Mouse (Mus musculus) layer of hippocampus, adult 8-10 months (tissue): ENCODE data around the gene Zmiz1. TPM values are rescaled to one million over a fixed set of nuclear protein-coding genes. Genes with fewer than 3 reads are reported as not detected.

Experiments used
- DNase-seq, 2 experiments: peaks; one replicate each; pipeline ENCODE4 v3.0.0; 2022; ENCODE audit warnings: low spot score in 2 of 2
- total RNA-seq, 4 experiments: library from RNA; stranded (reverse); gene quantifications; 2 replicates each; pipeline ENCODE4 v1.2.4; 2022

Zmiz1 gene
- total RNA-seq, 4 experiments from 2014 or later = 77.0 to 102 (median 92.7) TPM

- no peak for DNase-seq
Measured at GRCm38 (mm10) chr14:25511564-25511963, 52.6 kb downstream of the Zmiz1 start.

DNA sequence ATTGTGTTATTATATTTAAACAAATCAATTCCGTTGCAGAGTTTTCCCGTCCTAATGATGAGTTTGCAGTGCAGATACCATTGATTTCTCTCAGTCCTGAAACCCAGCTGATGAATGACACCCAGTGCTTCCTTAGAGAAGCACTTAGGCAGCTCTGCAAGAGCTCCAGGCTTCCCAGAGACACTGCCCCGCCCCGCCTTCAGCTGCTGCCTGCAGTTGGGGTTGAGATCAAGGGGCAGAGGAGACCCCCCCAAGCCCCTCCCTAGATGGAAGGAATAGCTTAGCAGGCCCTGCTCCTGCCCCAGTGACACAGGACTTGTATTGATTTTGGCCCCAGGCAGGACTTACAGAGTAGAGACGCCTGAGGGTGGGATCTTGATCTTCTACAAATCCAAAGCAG lies 53.0 kb downstream of the Zmiz1 start:
- DNase-seq = no peak

DNA sequence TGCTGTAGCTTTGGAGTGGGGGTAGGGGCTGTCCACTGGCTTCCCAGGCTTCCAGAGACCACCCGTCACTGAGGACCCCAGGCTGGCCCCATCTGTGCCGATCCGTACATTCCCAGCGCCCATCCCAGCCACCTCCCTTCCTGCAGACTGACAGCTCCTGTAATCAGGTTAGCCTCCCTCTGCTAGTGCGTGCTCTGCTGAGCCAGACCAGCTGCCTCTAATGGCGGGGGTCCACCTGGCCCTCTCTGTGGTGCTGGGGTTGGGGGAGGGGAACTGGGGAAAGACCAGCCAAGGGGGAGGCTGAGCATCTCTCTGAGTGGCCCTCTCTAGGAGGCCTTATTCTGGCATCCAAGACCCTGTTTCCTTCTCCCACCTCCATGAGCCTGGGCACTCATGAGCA lies 53.8 kb downstream of the Zmiz1 start:
- no peak for DNase-seq

- DNase-seq = no peak
Measured at GRCm38 (mm10) chr14:25513496-25513895, 54.5 kb downstream of the Zmiz1 start.

GRCm38 (mm10) chr14:25514943-25515512 lies 56.0 kb downstream of the Zmiz1 start:
- no peak for DNase-seq

DNA sequence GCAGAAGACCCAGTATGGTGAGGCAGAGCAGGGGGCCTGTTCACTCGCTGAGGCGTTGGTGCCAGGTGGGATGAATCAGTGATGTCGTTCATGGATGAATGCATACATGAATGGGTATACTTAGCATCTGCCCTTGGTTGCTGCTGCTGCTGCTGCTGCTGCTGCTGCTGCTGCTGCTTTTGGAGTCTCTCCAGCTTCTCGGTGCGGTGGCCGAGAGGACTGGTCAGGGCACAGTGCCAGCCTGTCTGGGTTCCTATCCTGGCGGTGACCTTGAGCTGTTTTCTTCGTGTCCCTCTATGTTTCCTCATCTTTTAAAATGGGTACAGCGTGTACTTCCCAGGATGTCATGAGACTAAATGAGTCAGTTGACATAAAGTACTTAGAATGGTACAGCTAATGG lies 56.9 kb downstream of the Zmiz1 start:
- DNase-seq = no peak

DNA sequence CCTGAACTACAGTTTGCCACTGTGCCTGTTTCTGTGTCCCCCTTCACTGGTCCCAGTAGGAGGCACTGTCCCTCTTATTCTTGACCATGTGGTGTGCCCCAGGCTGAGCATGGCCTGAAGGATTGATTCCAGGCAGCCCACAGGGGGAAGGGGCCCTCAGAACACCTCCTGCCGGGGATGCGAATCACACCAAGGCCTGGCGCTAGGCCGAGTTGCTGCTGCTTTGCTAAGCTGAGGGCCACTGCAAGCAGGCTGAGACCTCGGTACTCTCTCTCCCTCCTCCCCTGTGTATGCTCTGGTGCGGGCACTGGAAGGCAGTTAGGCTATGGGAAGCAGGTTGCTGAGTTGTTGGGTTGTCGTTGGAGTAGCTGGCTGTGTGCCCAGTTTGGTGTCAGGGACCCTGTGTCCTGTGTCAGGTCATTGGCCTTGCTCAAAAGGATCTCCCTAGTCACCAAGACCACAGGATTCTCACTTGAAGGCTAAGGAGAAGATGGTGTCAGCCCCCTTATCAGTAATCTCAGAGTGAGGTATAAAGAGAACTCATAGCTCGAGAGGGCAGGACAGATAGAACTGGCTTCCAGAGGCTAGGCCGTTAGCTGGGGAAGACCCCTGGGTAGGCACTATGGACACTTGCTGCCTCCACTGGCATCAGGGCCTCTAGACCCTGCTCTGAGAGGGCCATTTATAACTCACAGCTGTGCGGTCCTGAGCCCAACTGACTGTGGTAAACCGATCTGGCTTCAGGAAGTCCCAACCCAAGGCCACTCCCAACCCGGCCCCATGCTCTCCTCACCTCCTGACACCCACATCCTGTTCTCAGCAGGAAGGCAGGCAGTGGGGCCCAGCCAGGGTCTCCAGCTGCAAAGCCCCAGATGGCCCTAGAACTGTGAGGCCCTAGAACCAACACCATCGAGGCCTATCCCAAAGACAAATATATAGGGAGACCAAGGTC lies 57.9 kb downstream of the Zmiz1 start:
- DNase-seq = no peak

DNA sequence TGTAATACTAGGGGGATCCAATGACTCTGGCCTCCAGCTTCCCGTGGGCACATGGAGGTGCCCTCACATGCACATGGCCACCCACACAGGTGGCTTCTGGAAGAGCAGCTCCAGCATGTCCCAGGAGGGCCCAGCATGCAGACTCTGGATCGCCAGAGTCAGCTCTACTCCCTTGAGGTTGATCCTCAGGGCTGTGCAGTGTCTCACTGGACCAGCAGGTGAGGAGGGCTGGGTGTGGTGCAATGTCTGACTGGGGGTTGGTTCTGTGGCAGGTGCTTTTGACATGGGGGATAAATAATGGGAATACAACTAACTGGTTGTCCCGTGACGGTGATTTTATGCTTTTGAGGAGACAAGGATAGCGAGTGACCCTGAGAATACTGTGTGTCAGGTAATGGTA lies 59.7 kb downstream of the Zmiz1 start:
- no peak for DNase-seq

DNA sequence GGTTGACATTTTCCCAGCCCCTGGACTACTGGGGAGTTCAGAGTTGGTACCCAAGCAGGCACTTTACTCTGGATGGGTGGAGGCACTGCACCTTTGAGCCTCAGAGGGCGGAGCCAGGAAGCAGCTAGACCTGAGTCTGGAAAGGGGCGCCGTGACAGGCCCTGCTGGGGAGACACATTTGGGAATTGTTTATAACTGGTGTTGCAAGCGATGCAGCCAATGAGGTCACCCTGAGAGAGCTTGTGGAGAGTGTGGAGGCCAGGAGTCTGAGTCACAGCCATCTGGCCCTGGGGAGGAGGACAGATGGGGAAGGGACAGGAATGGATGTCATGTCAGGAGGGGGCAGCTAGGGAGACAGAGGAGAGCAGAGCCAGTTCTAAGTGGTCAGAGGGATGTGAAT lies 60.7 kb downstream of the Zmiz1 start:
- no peak for DNase-seq

DNA sequence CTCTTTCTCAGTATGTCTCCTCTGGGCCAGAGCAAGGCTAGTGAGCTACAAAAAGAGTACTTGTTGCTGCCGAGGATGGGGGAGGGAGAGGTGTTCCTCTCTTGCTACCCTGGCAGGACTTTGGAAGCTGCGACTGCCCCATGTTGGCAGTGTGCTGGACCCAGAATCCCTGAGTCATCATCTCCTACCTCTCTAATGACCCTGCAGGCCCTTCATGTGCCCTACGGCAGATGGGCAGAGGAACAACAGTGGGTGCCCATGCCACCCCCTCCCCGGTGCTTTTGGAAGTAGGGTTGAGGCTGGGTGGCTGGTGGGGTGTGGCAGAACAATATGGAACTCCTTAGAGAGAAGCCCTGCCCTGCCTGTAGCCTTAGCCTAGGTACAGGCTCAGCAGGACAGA lies 61.6 kb downstream of the Zmiz1 start:
- no peak for DNase-seq

DNA sequence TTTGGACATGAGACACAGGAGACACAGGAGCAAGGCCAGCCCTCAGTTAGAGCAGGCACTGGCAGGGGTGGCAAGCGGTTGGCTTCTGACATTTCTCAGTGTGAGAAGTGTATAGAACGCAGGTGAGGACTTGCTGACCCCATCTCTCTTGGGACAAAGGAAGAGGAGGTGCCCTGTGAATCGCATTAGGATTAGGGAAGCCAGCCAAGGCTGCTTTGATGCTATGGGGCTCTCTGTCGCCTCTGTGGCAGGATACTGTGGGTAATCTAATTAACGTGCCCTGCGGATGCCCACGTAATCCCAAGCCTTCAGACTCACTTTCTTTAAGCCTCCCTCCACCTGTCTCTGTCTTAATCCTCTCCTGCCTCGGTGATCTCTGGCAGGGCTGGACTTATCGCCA lies 62.0 kb downstream of the Zmiz1 start:
- no peak for DNase-seq

GRCm38 (mm10) chr14:25521500-25521899 lies 62.5 kb downstream of the Zmiz1 start:
- no peak for DNase-seq

DNA sequence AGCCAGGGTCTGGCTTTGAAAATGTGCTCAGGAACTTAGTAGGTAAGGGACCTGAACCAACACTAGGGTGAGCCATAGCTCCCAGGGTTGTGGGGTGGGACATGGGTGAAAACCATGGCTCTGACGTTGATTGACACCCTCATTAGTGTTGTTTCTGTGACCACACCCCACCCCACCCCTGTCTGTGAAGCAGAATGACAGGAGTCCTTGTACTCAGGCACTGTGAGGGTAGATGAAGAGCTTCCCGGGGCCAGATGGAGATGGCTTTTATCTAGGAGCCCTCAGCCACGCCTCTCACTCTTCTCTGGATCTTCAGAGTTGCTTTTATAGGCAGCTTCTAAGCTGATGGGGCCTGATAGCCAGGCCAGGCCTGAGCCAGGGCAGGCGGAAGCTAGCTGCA lies 63.4 kb downstream of the Zmiz1 start:
- DNase-seq = no peak

GRCm38 (mm10) chr14:25523230-25524110 lies 64.5 kb downstream of the Zmiz1 start:
- DNase-seq = no peak

GRCm38 (mm10) chr14:25524111-25524495 lies 65.1 kb downstream of the Zmiz1 start:
- no peak for DNase-seq

- no peak for DNase-seq
Measured at GRCm38 (mm10) chr14:25524884-25525283, 65.9 kb downstream of the Zmiz1 start.

DNA sequence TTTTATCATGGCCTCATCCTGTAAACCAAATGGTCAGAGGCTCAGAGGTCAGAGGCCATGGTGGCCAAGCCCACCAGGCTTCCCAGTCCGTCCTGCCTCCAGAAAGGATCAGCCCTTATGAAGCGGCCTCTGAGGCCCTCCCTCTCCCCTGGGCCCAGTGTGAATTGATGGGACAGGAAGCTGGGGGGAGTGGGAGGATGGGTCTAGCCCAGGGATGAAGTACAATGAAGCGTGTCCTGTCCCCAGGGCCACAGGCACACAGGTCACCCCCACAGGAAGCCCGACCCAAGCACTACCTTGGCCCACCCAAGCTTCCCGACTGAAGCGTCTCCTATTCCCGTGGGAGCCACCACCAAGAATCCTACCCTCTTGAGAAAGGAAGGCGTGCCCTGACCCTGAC lies 66.7 kb downstream of the Zmiz1 start:
- no peak for DNase-seq

DNA sequence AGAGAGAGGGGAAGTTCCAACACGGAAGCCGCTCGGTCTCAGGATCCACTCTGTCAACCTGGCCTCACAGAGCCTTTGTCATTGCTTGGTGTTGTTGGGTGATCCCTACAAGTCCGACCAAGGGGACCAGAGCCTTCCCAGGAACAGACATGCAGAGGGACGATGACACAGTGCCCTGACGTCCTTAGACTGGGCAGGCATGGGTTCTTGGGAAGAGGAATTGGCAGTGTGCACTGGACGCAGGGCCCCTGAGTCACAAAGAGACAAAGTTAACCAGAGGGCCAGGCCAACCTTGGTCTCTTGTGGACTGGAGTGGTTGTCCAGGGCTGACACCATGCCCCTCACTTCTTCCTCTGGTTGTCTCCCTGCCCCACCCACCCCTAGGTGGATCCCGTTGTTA lies 67.9 kb downstream of the Zmiz1 start:
- DNase-seq = no peak

DNA sequence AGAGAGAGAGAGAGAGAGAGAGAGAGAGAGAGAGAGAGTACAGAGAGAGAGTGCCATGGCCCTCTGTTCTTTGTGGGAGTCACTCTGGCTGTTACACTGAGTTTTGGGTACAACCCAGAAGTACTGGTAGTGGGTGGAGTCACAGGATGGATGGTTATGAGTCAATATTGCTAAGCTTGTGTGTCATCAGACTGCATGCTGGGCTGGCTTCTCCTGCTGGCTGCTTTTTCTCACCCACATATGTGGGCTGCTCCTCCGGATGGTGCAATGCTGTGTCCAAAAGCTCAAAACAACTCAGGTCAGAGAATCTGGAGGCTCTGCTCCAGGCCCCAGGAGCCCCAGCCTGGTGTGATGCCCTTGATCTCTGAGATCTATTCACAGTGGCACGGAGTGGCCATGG lies 68.3 kb downstream of the Zmiz1 start:
- DNase-seq = peak; percentile 79 to 81

- no peak for DNase-seq
Measured at GRCm38 (mm10) chr14:25530342-25530741, 71.4 kb downstream of the Zmiz1 start.

DNA sequence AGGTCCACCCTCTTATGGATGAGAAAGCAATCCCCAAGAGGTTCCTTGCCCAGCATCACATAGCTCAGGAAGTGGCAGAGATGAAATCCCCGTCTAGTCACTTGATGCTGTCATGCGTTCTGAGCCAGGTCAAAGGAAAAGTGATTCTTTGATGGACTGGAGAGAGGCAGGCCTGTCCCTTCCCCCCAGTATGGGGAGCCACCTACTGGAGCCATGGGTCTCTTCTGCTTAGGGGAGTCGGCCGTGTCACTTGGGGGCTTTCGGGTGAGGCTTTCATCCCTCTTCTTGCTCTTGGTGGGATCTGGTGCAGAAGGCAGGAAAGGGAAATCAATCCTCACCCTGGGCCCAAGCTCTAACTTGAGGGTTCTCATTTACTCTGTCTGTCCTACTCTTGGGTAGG lies 71.8 kb downstream of the Zmiz1 start:
- no peak for DNase-seq

DNA sequence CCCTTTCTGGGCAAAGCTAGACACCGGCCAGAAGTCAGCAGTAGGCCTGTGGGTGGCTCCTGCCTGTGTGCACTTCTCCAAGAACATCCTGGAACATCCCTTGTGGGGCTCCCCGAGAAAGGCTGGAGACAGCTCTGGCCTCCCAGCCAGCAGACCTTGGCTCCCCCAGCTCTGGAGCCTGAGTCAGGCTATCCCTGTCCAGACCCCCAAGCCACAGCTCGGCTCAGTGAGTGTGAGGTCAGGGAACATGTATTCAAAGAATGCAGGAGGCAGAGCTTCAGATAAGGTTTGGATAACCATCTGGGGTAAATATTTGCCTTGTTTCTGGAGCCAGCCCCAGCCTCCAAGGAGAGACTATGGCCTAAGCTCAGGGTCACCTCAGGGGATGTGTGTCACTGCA lies 74.0 kb downstream of the Zmiz1 start:
- DNase-seq = no peak
